In genomic region chr3:94372641-94373040, GRCm38 (mm10) we compare ENCODE assay signal across 8 mouse cellular contexts. TPM values are rescaled to one million over a fixed set of nuclear protein-coding genes. Genes with fewer than 3 reads are reported as not detected.
A peak's percentile ranks its signal among the peaks of the same experiment; 100 is the strongest.
DNase-seq lines count a peak whose midpoint lies in the region; ATAC-seq and TF ChIP-seq lines count a peak whose summit lies in the region.

Gene Rorc, plus strand, starts transcription at chr3:94372794.

- no peak within 1 kb of the TSS for H3K27ac ChIP-seq in embryonic facial prominence, embryonic 14.5 days (replicated peaks; ENCODE audit: low read depth, low read length)
- H3K27ac ChIP-seq in heart, embryonic 15.5 days, result peak within 1 kb of the TSS; percentile 31; the same call in 1 of the 2 replicates
- H3K27ac ChIP-seq in kidney, postnatal 0 days, result peak within 1 kb of the TSS; percentile 79

- ATAC-seq in embryonic facial prominence, embryonic 14.5 days (ENCODE audit: low read depth), result peak; percentile 34; the same call in 1 of the 2 replicates
- no peak for ATAC-seq in heart, embryonic 15.5 days (replicated peaks; ENCODE audit: insufficient number of reproducible peaks, insufficient read depth, low FRiP score, low read depth)
- peak; percentile 80 for ATAC-seq in kidney, postnatal 0 days (replicated peaks; ENCODE audit: low FRiP score, low read depth)

- DNase-seq in ovary, adult 18-20 months (ENCODE audit: low spot score), result peak; percentile 29
- no peak for DNase-seq in ovary, postnatal 10 days (ENCODE audit: low spot score)
- no peak for DNase-seq in embryonic facial prominence, embryonic 14.5 days (ENCODE audit: low spot score)
- peak; percentile 59 for DNase-seq in kidney, postnatal 0 days (ENCODE audit: low spot score)
- DNase-seq in lung, postnatal 36 days, result peak; percentile 60
- no peak for DNase-seq in embryo, embryonic 10 days (ENCODE audit: low spot score)
- no peak for DNase-seq in layer of hippocampus, postnatal 25 days (ENCODE audit: extremely low spot score in 1 of 2, low spot score in 1 of 2)

- TF ChIP-seq CTCF in kidney, postnatal 0 days (IDR thresholded peaks at IDR 0.05; ENCODE audit: low read depth), result no peak

- H3K9ac ChIP-seq in embryonic facial prominence, embryonic 14.5 days (ENCODE audit: low read depth, low read length), result peak within 1 kb of the TSS; percentile 42
- H3K9ac ChIP-seq in heart, embryonic 15.5 days, result peak within 1 kb of the TSS; percentile 52
- H3K9ac ChIP-seq in kidney, postnatal 0 days (ENCODE audit: low read depth, low read length), result peak within 1 kb of the TSS; percentile 63

- H3K4me2 ChIP-seq in embryonic facial prominence, embryonic 14.5 days (ENCODE audit: low read depth, low read length), result peak within 1 kb of the TSS; percentile 49
- H3K4me2 ChIP-seq in heart, embryonic 15.5 days, result peak within 1 kb of the TSS; percentile 71
- peak within 1 kb of the TSS; percentile 60 for H3K4me2 ChIP-seq in kidney, postnatal 0 days (ENCODE audit: low read length)

- no peaks in the 10 kb centered on the region for H3K9me3 ChIP-seq in embryonic facial prominence, embryonic 14.5 days (ENCODE audit: control insufficient read depth, low read length)
- no peaks in the 10 kb centered on the region for H3K9me3 ChIP-seq in heart, embryonic 15.5 days (replicated peaks)
- H3K9me3 ChIP-seq in kidney, postnatal 0 days (replicated peaks; ENCODE audit: low read length), result no peaks in the 10 kb centered on the region

- H3K27me3 ChIP-seq in embryonic facial prominence, embryonic 14.5 days (replicated peaks; ENCODE audit: control insufficient read depth, insufficient read depth, low read length), result no peaks in the 10 kb centered on the region
- H3K27me3 ChIP-seq in heart, embryonic 15.5 days, result peaks cover 30% of the 10 kb centered on the region
- H3K27me3 ChIP-seq in kidney, postnatal 0 days (ENCODE audit: insufficient read depth, low read length), result no peaks in the 10 kb centered on the region

- 17% methylated on average over 5 of the region's 5 CpGs for WGBS in embryonic facial prominence, embryonic 14.5 days
- WGBS in heart, embryonic 15.5 days, result 18% methylated on average over 5 of the region's 5 CpGs
- WGBS in kidney, postnatal 0 days, result 10% methylated on average over 5 of the region's 5 CpGs

- peak within 1 kb of the TSS; percentile 23 for H3K4me3 ChIP-seq in embryonic facial prominence, embryonic 14.5 days (ENCODE audit: low read depth, low read length)
- peak within 1 kb of the TSS; percentile 48 for H3K4me3 ChIP-seq in heart, embryonic 15.5 days
- H3K4me3 ChIP-seq in kidney, postnatal 0 days (replicated peaks; ENCODE audit: low read depth, low read length), result peak within 1 kb of the TSS; percentile 41

- H3K36me3 ChIP-seq in embryonic facial prominence, embryonic 14.5 days (ENCODE audit: control insufficient read depth, insufficient read depth, low read length), result no peaks in the 10 kb centered on the region
- no peaks in the 10 kb centered on the region for H3K36me3 ChIP-seq in heart, embryonic 15.5 days
- no peaks in the 10 kb centered on the region for H3K36me3 ChIP-seq in kidney, postnatal 0 days (ENCODE audit: insufficient read depth, low read length)

- H3K4me1 ChIP-seq in embryonic facial prominence, embryonic 14.5 days (ENCODE audit: control insufficient read depth, insufficient read depth, low read length), result peaks cover 26% of the 10 kb centered on the region
- peaks cover 31% of the 10 kb centered on the region for H3K4me1 ChIP-seq in heart, embryonic 15.5 days (replicated peaks)
- no peaks in the 10 kb centered on the region; the same call in 1 of the 2 replicates for H3K4me1 ChIP-seq in kidney, postnatal 0 days (replicated peaks; ENCODE audit: insufficient read depth, low read length)

RNA-seq across cellular contexts. Expression of gene Rorc, which starts in this region (rescaled TPM):
- 2.5 and 2.8 TPM in 2 replicates for polyA plus RNA-seq in embryonic facial prominence, embryonic 14.5 days (2014; fragmentation: Nextera tagmentation; extraction: Ambion mirVana)
- polyA plus RNA-seq in heart, embryonic 15.5 days (2015; fragmentation: Nextera tagmentation; extraction: Ambion mirVana), result 7.5 and 7.8 TPM in 2 replicates
- polyA plus RNA-seq in kidney, postnatal 0 days (2015; fragmentation: Nextera tagmentation; extraction: Ambion mirVana), result 14.4 and 16.4 TPM in 2 replicates
- under 1 TPM; 0.52 to 0.57 TPM for total RNA-seq in layer of hippocampus, postnatal 25 days (2021)

Comparison
In these comparisons a context has a peak if more than half of its experiments do, and no peak if none do; other contexts are left out.
1. DNase-seq: peak in ovary, adult 18-20 months (single experiment), kidney, postnatal 0 days (single experiment) and lung, postnatal 36 days (single experiment); none in ovary, postnatal 10 days (single experiment), embryonic facial prominence, embryonic 14.5 days (single experiment), embryo, embryonic 10 days (single experiment) and layer of hippocampus, postnatal 25 days (0 of 2).
2. Peak in every context shown above with its lines, with median percentiles within 50 percentile points of each other: H3K4me2 ChIP-seq, H3K4me3 ChIP-seq and H3K9ac ChIP-seq.